Mouse (Mus musculus) forebrain, postnatal 0 days (tissue): ENCODE measurements at regions not wholly inside any gene's neighbourhood (a gene's known extent, or its start where the extent isn't known, plus 50 kb on each side); places are given as distances from the start of the nearest gene placed in this dataset.

Experiments
- ATAC-seq: fragments of 200-750 bp; cut with Nextera tagmentation; 2 replicates; pipeline ENCODE4 v1.8.0; 2017; ENCODE audit warnings: mild to moderate bottlenecking, moderate library complexity
- DNase-seq: peaks from one replicate; pipeline ENCODE4 v3.0.0-alpha.2; 2015
- H3K27ac ChIP-seq: fragments of 300-500 bp; sonication (generic); 2 replicates; pipeline ENCODE4 v1.5.1; 2014; ENCODE audit warnings: low read depth, mild to moderate bottlenecking, antibody characterized with exemption, low read length, moderate library complexity, mixed read lengths
- H3K27me3 ChIP-seq: fragments of 300-500 bp; sonication (generic); 2 replicates; pipeline ENCODE4 v1.6.1; 2014; ENCODE audit warnings: mild to moderate bottlenecking, low read length, mixed read lengths; ENCODE audit not compliant: insufficient read depth
- H3K36me3 ChIP-seq: fragments of 300-500 bp; sonication (generic); 2 replicates; pipeline ENCODE4 v1.6.1; 2014; ENCODE audit warnings: mild to moderate bottlenecking, moderate library complexity; ENCODE audit not compliant: insufficient read depth
- H3K4me1 ChIP-seq: fragments of 300-500 bp; sonication (generic); 2 replicates; pipeline ENCODE4 v1.6.1; 2014; ENCODE audit warnings: antibody characterized with exemption; ENCODE audit not compliant: insufficient read depth
- H3K4me2 ChIP-seq: fragments of 300-500 bp; sonication (generic); 2 replicates; pipeline ENCODE4 v1.6.1; 2014; ENCODE audit warnings: low read depth, mild to moderate bottlenecking, moderate library complexity
- H3K4me3 ChIP-seq: fragments of 300-500 bp; sonication (generic); 2 replicates; pipeline ENCODE4 v1.5.1; 2014; ENCODE audit warnings: low read depth, low read length, mixed read lengths
- H3K9ac ChIP-seq: fragments of 300-500 bp; sonication (generic); 2 replicates; pipeline ENCODE4 v1.6.1; 2014; ENCODE audit warnings: mild to moderate bottlenecking
- H3K9me3 ChIP-seq: fragments of 300-500 bp; sonication (generic); 2 replicates; pipeline ENCODE4 v1.6.1; 2016; ENCODE audit warnings: low read length
- CTCF ChIP-seq: sonication (generic); IDR thresholded peaks from 2 replicates; pipeline ENCODE4 v1.5.1; 2016; ENCODE audit warnings: antibody characterized with exemption, control low read depth, low read depth
- WGBS: fragments of 180-500 bp; shearing (Covaris S2); extraction: QIAGEN DNeasy Blood & Tissue Kit; methylation state at CpG from one replicate; pipeline ENCODE4 v1.1.7; 2014; 5-methylcytosine and 5-hydroxymethylcytosine counted together

GRCm38 (mm10) chr2:50850071-50850470 is 298.8 kb downstream of the Rnd3 start:
- Histone ChIP-seq H3K27me3 (no peaks in the 10 kb centered on the region), H3K4me2 (no peak overlapping the region), H3K9ac (no peak overlapping the region), H3K4me1 (no peaks in the 10 kb centered on the region), H3K9me3 (no peaks in the 10 kb centered on the region), H3K36me3 (no peaks in the 10 kb centered on the region), H3K4me3 (no peak overlapping the region), H3K27ac (no peak overlapping the region)
- DNase-seq, result no peak
- 94% methylated on average over 3 of the region's 3 CpGs for WGBS
- no peak for TF ChIP-seq CTCF
- no peak for ATAC-seq

DNA sequence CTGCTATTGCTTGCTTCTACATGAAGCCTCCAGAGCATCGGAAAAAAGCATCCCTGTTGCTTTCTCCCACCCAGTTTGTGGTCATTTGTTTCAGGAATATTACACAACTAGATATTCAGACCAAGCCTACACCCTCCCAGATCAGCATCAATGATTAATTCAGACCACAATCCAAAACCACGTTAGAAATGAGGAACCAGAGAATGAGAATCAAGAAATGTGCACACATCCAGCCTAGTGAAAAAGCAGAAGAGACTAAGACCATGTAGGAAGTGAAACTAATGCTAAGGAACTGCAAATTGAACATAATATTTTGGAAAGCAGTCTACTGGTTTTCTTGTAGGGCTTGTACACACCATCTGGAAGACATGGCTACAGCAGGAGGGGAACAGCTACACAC is 307.0 kb downstream of the Rnd3 start:
- no peak overlapping the region for H3K27ac ChIP-seq
- H3K4me3 ChIP-seq, result no peak overlapping the region
- no peak for TF ChIP-seq CTCF
- no peaks in the 10 kb centered on the region for H3K4me1 ChIP-seq
- ATAC-seq (no peak), DNase-seq (no peak)
- no peaks in the 10 kb centered on the region for H3K27me3 ChIP-seq
- 88% methylated on average over 2 of the region's 2 CpGs for WGBS
- no peak overlapping the region for H3K9ac ChIP-seq
- H3K4me2 ChIP-seq, result no peak overlapping the region
- H3K9me3 ChIP-seq, result no peaks in the 10 kb centered on the region
- no peaks in the 10 kb centered on the region for H3K36me3 ChIP-seq

GRCm38 (mm10) chr2:50835511-50836320 is 313.2 kb downstream of the Rnd3 start:
- DNase-seq (peak; percentile 64), ATAC-seq (peak; percentile 88)
- WGBS, result 38% methylated on average over 6 of the region's 6 CpGs

GRCm38 (mm10) chr2:50833791-50834190 is 315.1 kb downstream of the Rnd3 start:
- Histone ChIP-seq H3K4me3 (no peak overlapping the region), H3K36me3 (no peaks in the 10 kb centered on the region), H3K9ac (no peak overlapping the region), H3K9me3 (no peaks in the 10 kb centered on the region), H3K4me1 (no peaks in the 10 kb centered on the region), H3K4me2 (no peak overlapping the region), H3K27ac (no peak overlapping the region), H3K27me3 (no peaks in the 10 kb centered on the region)
- 97% methylated on average over 5 of the region's 5 CpGs for WGBS
- DNase-seq (no peak), ATAC-seq (no peak)
- TF ChIP-seq CTCF, result no peak

More at GRCm38 (mm10) chr2:50835511-50836320, 313.2 kb downstream of the Rnd3 start:
- no peak overlapping the region for H3K27ac ChIP-seq
- H3K9ac ChIP-seq, result no peak overlapping the region
- no peaks in the 10 kb centered on the region for H3K27me3 ChIP-seq
- no peak overlapping the region for H3K4me2 ChIP-seq
- no peak overlapping the region for H3K4me3 ChIP-seq
- no peaks in the 10 kb centered on the region for H3K36me3 ChIP-seq
- no peak for TF ChIP-seq CTCF
- H3K9me3 ChIP-seq, result no peaks in the 10 kb centered on the region
- H3K4me1 ChIP-seq, result no peaks in the 10 kb centered on the region

- Histone ChIP-seq H3K27ac (no peak overlapping the region), H3K4me2 (no peak overlapping the region), H3K36me3 (no peaks in the 10 kb centered on the region), H3K9me3 (no peaks in the 10 kb centered on the region), H3K27me3 (no peaks in the 10 kb centered on the region), H3K9ac (no peak overlapping the region), H3K4me1 (no peaks in the 10 kb centered on the region), H3K4me3 (no peak overlapping the region)
- no peak for TF ChIP-seq CTCF
- DNase-seq (no peak), ATAC-seq (no peak)
- 40% methylated on average over 4 of the region's 4 CpGs for WGBS
Observed at GRCm38 (mm10) chr2:50832471-50832870, 316.4 kb downstream of the Rnd3 start.

GRCm38 (mm10) chr2:50830056-50830720 is 318.7 kb downstream of the Rnd3 start:
- Histone ChIP-seq H3K27ac (no peak overlapping the region), H3K4me3 (no peak overlapping the region), H3K36me3 (no peaks in the 10 kb centered on the region), H3K4me2 (no peak overlapping the region), H3K9me3 (no peaks in the 10 kb centered on the region), H3K4me1 (no peaks in the 10 kb centered on the region), H3K27me3 (no peaks in the 10 kb centered on the region), H3K9ac (no peak overlapping the region)
- peak; percentile 25; the same call in 1 of the 2 replicates for TF ChIP-seq CTCF
- whole genome bisulfite sequencing, result 74% methylated on average over 5 of the region's 5 CpGs
- DNase-seq (no peak), ATAC-seq (no peak)

GRCm38 (mm10) chr2:50827097-50827496 is 321.8 kb downstream of the Rnd3 start:
- WGBS, result 84% methylated on average over 5 of the region's 5 CpGs

More at GRCm38 (mm10) chr2:50827097-50827496, 321.8 kb downstream of the Rnd3 start:
- no peak for TF ChIP-seq CTCF
- Histone ChIP-seq H3K4me3 (no peak overlapping the region), H3K27ac (no peak overlapping the region), H3K4me1 (no peaks in the 10 kb centered on the region), H3K27me3 (no peaks in the 10 kb centered on the region), H3K9ac (no peak overlapping the region), H3K9me3 (no peaks in the 10 kb centered on the region), H3K36me3 (no peaks in the 10 kb centered on the region), H3K4me2 (no peak overlapping the region)
- DNase-seq (no peak), ATAC-seq (no peak)
